Mouse (Mus musculus): ENCODE results near the gene Rbms3. TPM values are rescaled to one million over a fixed set of nuclear protein-coding genes. Genes with fewer than 3 reads are reported as not detected.

Rbms3 gene
- polyA plus RNA-seq, 1 experiment from 2014 or later: 8.1 TPM

- no peak overlapping the region for H3K27ac ChIP-seq
- no peaks in the 10 kb centered on the region for H3K27me3 ChIP-seq (replicated peaks)
- no peaks in the 10 kb centered on the region; the same call in 1 of the 2 replicates for H3K4me1 ChIP-seq
- H3K4me3 ChIP-seq: no peak overlapping the region
- no peaks in the 10 kb centered on the region for H3K9me3 ChIP-seq (replicated peaks)
- no peak overlapping the region for H3K9ac ChIP-seq
- WGBS (ENCODE audit: insufficient replicate concordance): 71% methylated on average over 3 of the region's 3 CpGs
- H3K4me2 ChIP-seq: no peak overlapping the region
- no peak for ATAC-seq
- no peaks in the 10 kb centered on the region for H3K36me3 ChIP-seq
Measured at GRCm38 (mm10) chr9:116974134-116974533, 655.6 kb downstream of the Rbms3 start.

GRCm38 (mm10) chr9:116973594-116973993 lies 656.1 kb downstream of the Rbms3 start:
- 24% methylated on average over 2 of the region's 2 CpGs for WGBS (ENCODE audit: insufficient replicate concordance)
- H3K4me1 ChIP-seq: no peaks in the 10 kb centered on the region; the same call in 1 of the 2 replicates
- H3K9me3 ChIP-seq (replicated peaks): no peaks in the 10 kb centered on the region
- H3K9ac ChIP-seq: no peak overlapping the region
- no peaks in the 10 kb centered on the region for H3K36me3 ChIP-seq
- H3K4me2 ChIP-seq: no peak overlapping the region
- ATAC-seq: no peak
- no peak overlapping the region for H3K4me3 ChIP-seq
- no peak overlapping the region for H3K27ac ChIP-seq
- no peaks in the 10 kb centered on the region for H3K27me3 ChIP-seq (replicated peaks)

- 73% methylated on average over 3 of the region's 3 CpGs for WGBS (ENCODE audit: insufficient replicate concordance)
Measured at GRCm38 (mm10) chr9:116967317-116967716, 662.4 kb downstream of the Rbms3 start.

GRCm38 (mm10) chr9:116965691-116966090 lies 664.0 kb downstream of the Rbms3 start:
- Histone ChIP-seq H3K4me1 (no peaks in the 10 kb centered on the region), H3K27me3 (replicated peaks) (no peaks in the 10 kb centered on the region), H3K9ac (no peak overlapping the region), H3K4me3 (no peak overlapping the region), H3K9me3 (replicated peaks) (peaks cover 3% of the 10 kb centered on the region), H3K36me3 (no peaks in the 10 kb centered on the region; the same call in 1 of the 2 replicates), H3K4me2 (no peak overlapping the region), H3K27ac (no peak overlapping the region)
- ATAC-seq: no peak
- WGBS (ENCODE audit: insufficient replicate concordance): 68% methylated on average over 6 of the region's 6 CpGs

More at GRCm38 (mm10) chr9:116967317-116967716, 662.4 kb downstream of the Rbms3 start:
- H3K4me3 ChIP-seq: no peak overlapping the region
- H3K27me3 ChIP-seq (replicated peaks): no peaks in the 10 kb centered on the region
- no peak overlapping the region for H3K4me2 ChIP-seq
- no peak for ATAC-seq
- H3K27ac ChIP-seq: no peak overlapping the region
- H3K9me3 ChIP-seq (replicated peaks): no peaks in the 10 kb centered on the region
- no peak overlapping the region for H3K9ac ChIP-seq
- no peaks in the 10 kb centered on the region for H3K36me3 ChIP-seq
- H3K4me1 ChIP-seq: no peaks in the 10 kb centered on the region

GRCm38 (mm10) chr9:116956156-116956555 lies 673.6 kb downstream of the Rbms3 start:
- H3K4me3 ChIP-seq: no peak overlapping the region
- no peak overlapping the region for H3K4me2 ChIP-seq
- no peaks in the 10 kb centered on the region; the same call in 1 of the 2 replicates for H3K36me3 ChIP-seq
- WGBS (ENCODE audit: insufficient replicate concordance): 54% methylated on average over 2 of the region's 2 CpGs
- H3K9me3 ChIP-seq (replicated peaks): peaks cover 5% of the 10 kb centered on the region
- H3K9ac ChIP-seq: no peak overlapping the region
- ATAC-seq: no peak
- no peaks in the 10 kb centered on the region for H3K27me3 ChIP-seq (replicated peaks)
- H3K27ac ChIP-seq: no peak overlapping the region
- H3K4me1 ChIP-seq: no peaks in the 10 kb centered on the region

- 40% methylated on average over 3 of the region's 3 CpGs for WGBS (ENCODE audit: insufficient replicate concordance)
- H3K4me3 ChIP-seq: no peak overlapping the region
- no peak overlapping the region for H3K4me2 ChIP-seq
- H3K36me3 ChIP-seq: no peaks in the 10 kb centered on the region
- no peaks in the 10 kb centered on the region for H3K4me1 ChIP-seq
- no peaks in the 10 kb centered on the region for H3K27me3 ChIP-seq (replicated peaks)
- no peaks in the 10 kb centered on the region for H3K9me3 ChIP-seq (replicated peaks)
- no peak for ATAC-seq
- no peak overlapping the region for H3K9ac ChIP-seq
- H3K27ac ChIP-seq: no peak overlapping the region
Measured at GRCm38 (mm10) chr9:116948211-116948610, 681.5 kb downstream of the Rbms3 start.

GRCm38 (mm10) chr9:116947369-116947768 lies 682.3 kb downstream of the Rbms3 start:
- no peak overlapping the region for H3K9ac ChIP-seq
- no peaks in the 10 kb centered on the region for H3K4me1 ChIP-seq
- H3K4me3 ChIP-seq: no peak overlapping the region
- 66% methylated on average over 4 of the region's 4 CpGs for WGBS (ENCODE audit: insufficient replicate concordance)
- H3K27me3 ChIP-seq (replicated peaks): no peaks in the 10 kb centered on the region
- H3K9me3 ChIP-seq (replicated peaks): no peaks in the 10 kb centered on the region
- H3K27ac ChIP-seq: no peak overlapping the region
- no peak for ATAC-seq
- H3K4me2 ChIP-seq: no peak overlapping the region
- H3K36me3 ChIP-seq: no peaks in the 10 kb centered on the region

- no peaks in the 10 kb centered on the region for H3K4me1 ChIP-seq
- no peak for ATAC-seq
- no peak overlapping the region for H3K4me3 ChIP-seq
- 61% methylated on average over 3 of the region's 3 CpGs for WGBS (ENCODE audit: insufficient replicate concordance)
- H3K27me3 ChIP-seq (replicated peaks): no peaks in the 10 kb centered on the region
- no peak overlapping the region for H3K4me2 ChIP-seq
- no peak overlapping the region for H3K9ac ChIP-seq
- no peaks in the 10 kb centered on the region for H3K36me3 ChIP-seq
- H3K27ac ChIP-seq: no peak overlapping the region
- no peaks in the 10 kb centered on the region; the same call in 1 of the 2 replicates for H3K9me3 ChIP-seq (replicated peaks)
Measured at GRCm38 (mm10) chr9:116946787-116947186, 682.9 kb downstream of the Rbms3 start.

- no peak for ATAC-seq
- Histone ChIP-seq H3K27me3 (replicated peaks) (no peaks in the 10 kb centered on the region), H3K4me2 (no peak overlapping the region), H3K4me3 (no peak overlapping the region), H3K9ac (no peak overlapping the region), H3K4me1 (no peaks in the 10 kb centered on the region), H3K36me3 (no peaks in the 10 kb centered on the region), H3K9me3 (replicated peaks) (no peaks in the 10 kb centered on the region; the same call in 1 of the 2 replicates), H3K27ac (no peak overlapping the region)
- WGBS (ENCODE audit: insufficient replicate concordance): 73% methylated on average over 9 of the region's 9 CpGs
Measured at GRCm38 (mm10) chr9:116945689-116946088, 684.0 kb downstream of the Rbms3 start.

- no peaks in the 10 kb centered on the region for H3K4me1 ChIP-seq
- no peak for ATAC-seq
- no peaks in the 10 kb centered on the region; the same call in 1 of the 2 replicates for H3K9me3 ChIP-seq (replicated peaks)
- WGBS (ENCODE audit: insufficient replicate concordance): 79% methylated on average over 15 of the region's 15 CpGs
- no peaks in the 10 kb centered on the region for H3K27me3 ChIP-seq (replicated peaks)
- H3K4me3 ChIP-seq: no peak overlapping the region
- H3K36me3 ChIP-seq: no peaks in the 10 kb centered on the region
- no peak overlapping the region for H3K9ac ChIP-seq
- no peak overlapping the region for H3K27ac ChIP-seq
- no peak overlapping the region for H3K4me2 ChIP-seq
Measured at GRCm38 (mm10) chr9:116943902-116944301, 685.8 kb downstream of the Rbms3 start.

GRCm38 (mm10) chr9:116941116-116941515 lies 688.6 kb downstream of the Rbms3 start:
- WGBS (ENCODE audit: insufficient replicate concordance): 77% methylated on average over 4 of the region's 4 CpGs
- no peaks in the 10 kb centered on the region; the same call in 1 of the 2 replicates for H3K9me3 ChIP-seq (replicated peaks)
- no peaks in the 10 kb centered on the region for H3K27me3 ChIP-seq (replicated peaks)
- no peak for ATAC-seq
- no peaks in the 10 kb centered on the region for H3K36me3 ChIP-seq
- H3K9ac ChIP-seq: no peak overlapping the region
- no peak overlapping the region for H3K4me2 ChIP-seq
- no peak overlapping the region for H3K4me3 ChIP-seq
- no peak overlapping the region for H3K27ac ChIP-seq
- H3K4me1 ChIP-seq: no peaks in the 10 kb centered on the region

- 77% methylated on average over 8 of the region's 8 CpGs for WGBS (ENCODE audit: insufficient replicate concordance)
- Histone ChIP-seq H3K27me3 (replicated peaks) (no peaks in the 10 kb centered on the region), H3K9ac (no peak overlapping the region), H3K9me3 (replicated peaks) (no peaks in the 10 kb centered on the region; the same call in 1 of the 2 replicates), H3K4me2 (no peak overlapping the region), H3K4me3 (no peak overlapping the region), H3K27ac (no peak overlapping the region), H3K36me3 (no peaks in the 10 kb centered on the region), H3K4me1 (no peaks in the 10 kb centered on the region)
- ATAC-seq: no peak
Measured at GRCm38 (mm10) chr9:116940693-116941092, 689.0 kb downstream of the Rbms3 start.

GRCm38 (mm10) chr9:116928338-116928737 lies 701.4 kb downstream of the Rbms3 start:
- no peaks in the 10 kb centered on the region for H3K36me3 ChIP-seq
- ATAC-seq: no peak
- WGBS (ENCODE audit: insufficient replicate concordance): 66% methylated on average over 10 of the region's 10 CpGs
- H3K9me3 ChIP-seq (replicated peaks): no peaks in the 10 kb centered on the region
- no peak overlapping the region for H3K4me2 ChIP-seq
- H3K27ac ChIP-seq: no peak overlapping the region
- H3K27me3 ChIP-seq (replicated peaks): no peaks in the 10 kb centered on the region
- no peak overlapping the region for H3K4me3 ChIP-seq
- H3K4me1 ChIP-seq: no peaks in the 10 kb centered on the region
- H3K9ac ChIP-seq: no peak overlapping the region

All from liver, embryonic 12.5 days (tissue).